Mouse (Mus musculus) 3134 (cell line): ENCODE results near the gene Adat1.

Source experiments
- DNase-seq: peaks from one replicate; pipeline ENCODE4 v3.0.0-alpha.2; 2011; ENCODE audit warnings: low spot score; ENCODE audit not compliant: insufficient read length; ENCODE audit errors: extremely low read depth

Adat1 gene

DNA sequence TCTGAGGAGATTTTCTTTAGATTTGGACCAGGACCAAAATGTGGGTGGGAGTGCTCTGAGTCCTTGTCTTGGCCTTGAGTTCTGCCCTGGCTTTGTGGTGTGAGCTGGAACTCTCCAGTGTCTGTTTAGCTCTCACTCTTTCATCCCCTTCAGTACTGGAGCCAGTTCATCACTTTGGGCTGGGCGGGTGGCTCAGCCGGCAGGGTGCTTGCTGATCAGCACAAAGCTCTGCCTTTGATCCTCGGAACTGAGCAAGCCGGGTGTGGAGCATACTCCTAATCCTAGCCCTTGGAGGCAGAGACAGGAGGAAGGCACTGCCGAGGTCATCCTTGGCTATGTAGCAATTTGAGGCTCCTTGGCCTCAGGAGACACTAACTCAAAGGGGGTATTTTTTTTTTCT, 23.1 kb downstream of the Adat1 start:
- no peak for DNase-seq

- no peak for DNase-seq
These were observed 23.6 kb downstream of the Adat1 start for GRCm38 (mm10) chr8:111968541-111968940.

DNA sequence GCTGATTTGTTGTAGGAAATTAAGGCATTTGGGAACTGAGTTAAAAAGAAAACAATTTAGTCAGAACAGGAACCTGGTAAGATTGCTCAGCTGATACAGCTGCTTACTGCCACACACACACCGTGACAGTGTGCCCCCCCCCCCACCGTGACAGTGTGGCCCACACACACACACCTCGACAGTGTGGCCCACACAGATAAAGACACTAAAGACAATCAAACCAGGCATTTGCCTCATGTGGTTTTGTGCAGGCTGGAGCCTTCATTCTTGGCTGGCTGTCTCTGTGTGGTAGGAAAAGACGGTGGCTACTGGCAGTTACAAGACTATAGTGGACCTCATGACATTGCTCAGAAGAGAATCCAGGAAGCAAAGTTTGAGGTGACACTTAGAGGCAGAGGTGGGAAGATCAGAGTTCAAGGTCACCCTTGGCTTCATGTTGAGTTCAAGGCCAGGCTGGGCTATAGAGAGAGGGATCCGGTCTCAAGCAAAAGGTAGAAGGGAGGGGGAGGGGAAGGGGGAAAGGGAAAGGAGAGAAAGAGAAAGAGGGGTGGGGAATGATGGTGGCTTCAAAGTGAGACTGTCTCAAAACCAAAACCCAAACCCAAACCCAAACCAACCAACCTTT, 24.7 kb downstream of the Adat1 start:
- no peak for DNase-seq

- DNase-seq, result peak; percentile 48
These were observed 27.1 kb downstream of the Adat1 start for GRCm38 (mm10) chr8:111964849-111965561.

GRCm38 (mm10) chr8:111964351-111964750, 27.8 kb downstream of the Adat1 start:
- no peak for DNase-seq

DNA sequence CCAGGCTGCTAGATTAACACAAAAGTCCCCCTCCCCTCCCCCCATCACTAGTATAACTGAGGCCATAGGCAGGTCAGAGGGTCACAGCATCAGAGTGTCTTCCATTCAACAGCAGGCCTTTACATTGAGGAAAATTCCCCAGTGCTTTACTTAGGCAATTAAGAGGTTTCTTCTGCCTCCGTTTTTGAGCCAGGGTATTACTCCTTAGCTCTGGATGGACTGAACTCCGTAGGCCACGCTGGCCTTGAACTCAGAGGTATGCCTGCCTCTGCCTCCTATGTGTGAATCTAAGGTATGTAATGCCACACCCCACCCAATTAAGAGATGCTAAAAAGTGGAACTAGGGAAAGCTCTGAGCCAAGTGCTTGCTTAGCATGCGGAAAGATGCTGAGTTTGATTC, 28.6 kb downstream of the Adat1 start:
- DNase-seq, result no peak

DNA sequence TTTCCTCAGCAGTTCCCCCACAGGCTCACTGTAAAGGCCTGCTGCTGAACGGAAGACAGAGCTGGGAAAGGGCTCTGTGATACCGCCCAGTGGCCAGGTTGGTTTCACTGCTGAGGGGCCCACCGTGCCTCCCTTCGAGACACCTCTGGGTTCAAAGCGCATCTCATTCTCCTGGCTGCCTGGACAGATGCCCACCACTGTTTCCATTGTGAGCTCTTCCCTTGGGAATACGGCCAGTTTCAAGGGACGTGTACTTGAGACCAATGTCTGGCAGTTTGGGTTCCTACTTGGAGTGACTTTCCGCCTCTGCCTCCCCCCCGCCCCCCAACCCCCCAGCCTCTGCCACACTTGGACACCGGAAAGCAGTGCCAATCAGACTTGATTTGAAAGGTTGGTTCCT, 29.0 kb downstream of the Adat1 start:
- DNase-seq, result no peak

DNA sequence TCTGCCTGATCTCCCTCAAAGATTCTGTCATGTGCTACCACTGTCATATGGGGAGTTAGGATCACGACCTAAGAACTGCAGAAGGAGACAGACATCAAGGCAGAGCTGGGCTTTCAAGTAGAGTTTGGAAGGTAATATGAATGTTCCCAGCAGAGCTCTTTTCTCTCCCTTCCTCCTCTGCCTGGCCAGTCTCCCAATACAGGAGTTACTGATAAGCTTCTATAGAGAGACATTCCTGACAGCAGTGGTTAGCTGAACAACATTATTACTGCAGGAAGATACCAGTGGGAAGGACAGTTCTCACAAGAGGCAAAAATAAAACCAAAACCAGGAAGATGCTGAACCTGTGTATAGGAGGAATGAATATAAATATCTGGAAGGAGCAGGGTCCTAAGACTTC, 29.5 kb downstream of the Adat1 start:
- DNase-seq, result no peak

- no peak for DNase-seq
These were observed 30.8 kb downstream of the Adat1 start for GRCm38 (mm10) chr8:111961330-111961729.

GRCm38 (mm10) chr8:111960591-111961321, 31.3 kb downstream of the Adat1 start:
- DNase-seq, result no peak

- DNase-seq, result no peak
These were observed 34.9 kb downstream of the Adat1 start for GRCm38 (mm10) chr8:111957231-111957630.

GRCm38 (mm10) chr8:111955879-111956278, 36.2 kb downstream of the Adat1 start:
- no peak for DNase-seq

- no peak for DNase-seq
These were observed 37.1 kb downstream of the Adat1 start for GRCm38 (mm10) chr8:111954844-111955594.

DNA sequence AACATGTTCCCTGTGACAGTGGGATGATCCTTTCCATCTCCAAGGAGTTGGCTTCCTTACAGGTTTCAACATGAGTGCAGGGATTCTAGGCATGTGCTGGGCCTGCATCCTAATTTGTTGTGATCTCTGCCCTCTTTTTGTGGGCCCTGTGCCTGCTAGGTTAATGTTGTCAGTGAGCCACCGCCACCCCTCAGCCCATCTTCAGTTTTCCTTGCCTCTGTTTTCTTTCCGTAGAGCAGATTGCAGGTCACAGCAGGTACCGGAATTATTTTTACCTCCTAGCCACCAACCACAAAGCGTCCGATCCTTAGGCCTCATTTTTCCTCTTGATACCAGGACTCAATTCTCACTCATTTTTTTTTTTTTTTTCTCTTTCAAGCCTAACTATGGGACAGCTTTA, 40.2 kb downstream of the Adat1 start:
- no peak for DNase-seq

- DNase-seq, result no peak
These were observed 40.8 kb downstream of the Adat1 start for GRCm38 (mm10) chr8:111951317-111951716.

GRCm38 (mm10) chr8:111950846-111951245, 41.3 kb downstream of the Adat1 start:
- DNase-seq, result no peak

DNA sequence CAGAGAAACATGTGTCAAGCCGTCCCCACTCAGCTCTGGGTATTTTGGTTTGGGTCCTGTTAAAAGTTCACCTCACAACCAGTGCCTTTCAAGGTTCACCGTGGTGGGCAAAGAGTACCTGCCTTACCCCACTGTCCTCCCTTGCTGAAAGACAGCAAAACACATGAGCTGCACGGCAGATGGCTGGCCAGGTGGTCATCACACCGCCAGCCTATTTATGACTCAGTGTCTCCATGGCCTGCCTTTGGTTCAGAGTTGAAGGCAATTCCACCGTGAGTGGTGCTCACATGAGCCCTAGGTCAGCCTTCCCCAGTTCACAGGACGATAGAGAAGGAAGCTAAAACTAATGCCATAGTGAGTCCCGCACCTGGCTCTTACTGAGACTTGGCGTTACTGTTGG, 44.1 kb downstream of the Adat1 start:
- DNase-seq, result no peak

- no peak for DNase-seq
These were observed 45.0 kb downstream of the Adat1 start for GRCm38 (mm10) chr8:111947144-111947543.

DNA sequence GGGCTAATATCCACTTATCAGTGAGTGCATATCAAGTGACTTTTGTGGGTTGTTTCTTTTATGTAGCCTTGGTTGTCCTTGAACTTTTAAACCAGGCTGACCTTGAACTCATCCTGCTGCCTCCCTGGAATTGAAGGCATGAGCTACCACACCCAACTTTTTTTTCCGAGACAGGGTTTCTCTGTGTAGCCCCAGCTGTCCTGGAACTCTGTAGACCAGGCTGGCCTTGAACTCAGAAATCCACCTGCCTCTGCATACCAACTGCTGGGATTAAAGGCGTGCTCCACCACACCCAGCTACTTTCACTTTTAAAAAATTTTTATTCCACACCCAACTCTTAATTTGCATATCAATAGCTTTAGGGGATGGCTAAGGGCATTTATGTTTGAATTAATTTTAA, 48.6 kb downstream of the Adat1 start:
- DNase-seq, result no peak

GRCm38 (mm10) chr8:111941101-111941454, 51.0 kb downstream of the Adat1 start:
- DNase-seq, result peak; percentile 40
